Mouse (Mus musculus): ENCODE data around the gene Traf3ip3.

The Traf3ip3 gene

DNA sequence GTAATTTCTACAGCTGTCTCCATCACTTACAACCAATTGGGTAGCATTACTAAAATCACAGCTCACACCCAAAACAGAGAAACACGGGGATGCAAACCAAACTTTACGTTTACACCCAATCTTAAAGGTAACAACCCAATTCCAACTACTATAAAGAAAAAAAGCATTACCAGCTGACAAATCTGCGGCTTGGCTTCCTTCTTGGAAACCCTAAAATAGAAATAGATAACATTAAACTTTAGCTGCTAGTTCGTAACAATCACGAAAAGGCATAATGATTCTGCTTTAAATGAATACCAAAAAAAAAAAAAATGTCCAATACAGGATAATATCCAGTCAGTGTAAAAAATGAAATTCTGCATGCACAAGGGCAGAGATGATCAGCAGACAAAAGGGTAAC is 72.2 kb downstream of the Traf3ip3 start:
- no peak for DNase-seq (ENCODE audit: low spot score in 2 of 2)

GRCm38 (mm10) chr1:193128055-193128454 is 73.4 kb downstream of the Traf3ip3 start:
- no peak for DNase-seq (ENCODE audit: low spot score in 2 of 2)

GRCm38 (mm10) chr1:193125835-193126234 is 75.7 kb downstream of the Traf3ip3 start:
- no peak for DNase-seq (ENCODE audit: low spot score in 2 of 2)

All from spleen, postnatal 4 days (tissue).